Mouse (Mus musculus) liver, postnatal 0 days (tissue): ENCODE data around the gene Slc35g1.

Experiments
- CTCF ChIP-seq: sonication (generic); IDR thresholded peaks from 2 replicates; pipeline ENCODE4 v1.5.1; 2016; ENCODE audit warnings: antibody characterized with exemption, low read depth
- EP300 ChIP-seq: IDR thresholded peaks from 2 replicates; pipeline ENCODE4 v1.6.1; 2016; ENCODE audit warnings: antibody characterized with exemption, low read depth, mild to moderate bottlenecking

DNA sequence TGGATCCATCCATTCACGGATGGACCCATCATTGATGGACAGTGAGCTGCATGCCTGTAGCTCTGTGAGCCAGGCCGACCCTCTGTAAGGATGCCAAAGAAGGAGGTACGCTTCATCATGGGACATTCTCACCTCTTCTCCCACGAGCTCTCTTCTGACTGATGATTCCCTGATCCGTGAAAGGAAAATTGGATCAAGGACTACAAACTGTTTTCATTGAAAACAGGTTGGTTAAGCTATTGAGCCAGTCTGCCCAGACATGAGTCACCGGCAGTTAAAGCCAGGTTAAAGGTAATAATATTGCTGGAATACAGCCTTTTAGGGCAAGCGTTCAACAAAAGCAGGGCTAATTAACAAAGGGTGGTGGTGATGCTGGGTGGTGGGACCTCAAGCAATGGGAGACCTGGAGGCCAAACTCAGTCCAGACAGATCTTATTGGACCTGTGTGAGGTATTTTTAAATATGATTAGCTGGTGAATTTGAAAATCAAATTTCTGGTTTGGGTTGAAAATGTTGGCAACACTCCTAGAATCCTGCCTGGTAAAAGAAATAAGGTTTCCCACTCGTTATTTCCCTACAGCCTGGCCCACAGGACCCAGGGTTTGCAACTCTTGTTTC lies 39.5 kb upstream of the Slc35g1 start:
- TF ChIP-seq CTCF (no peak), EP300 (no peak)
